Mouse (Mus musculus) lung, adult 2 months (tissue): ENCODE results near the gene Cdc42. TPM values are rescaled to one million over a fixed set of nuclear protein-coding genes. Genes with fewer than 3 reads are reported as not detected.

Experiments
- DNase-seq: peaks from one replicate; pipeline ENCODE4 v3.0.0; 2022
- H3K4me1 ChIP-seq: fragments of 200-500 bp; 2 replicates; pipeline ENCODE4 v1.6.1; 2011; ENCODE audit warnings: low read length; ENCODE audit not compliant: control insufficient read depth, insufficient read depth
- H3K4me3 ChIP-seq: fragments of 200-500 bp; replicated peaks from 2 replicates; pipeline ENCODE3; 2011; ENCODE audit warnings: low read depth, mild to moderate bottlenecking, control low read depth, low read length; ENCODE audit errors: extremely low read depth
- CTCF ChIP-seq: fragments of 200-500 bp; IDR thresholded peaks from 2 replicates; pipeline ENCODE4 v1.5.1; 2011; ENCODE audit warnings: mild to moderate bottlenecking, low read length, control low read depth; ENCODE audit not compliant: insufficient read depth
- POLR2A ChIP-seq: fragments of 200-500 bp; IDR thresholded peaks from 2 replicates; pipeline ENCODE4 v1.6.1; 2011; ENCODE audit warnings: low read depth, mild to moderate bottlenecking, control low read depth, low read length, borderline replicate concordance; ENCODE audit errors: extremely low read depth
- WGBS: fragments of 180-500 bp; shearing (Covaris S2); methylation state at CpG from one replicate; pipeline ENCODE4 v1.1.7; 2018; 5-methylcytosine and 5-hydroxymethylcytosine counted together
- polyA plus RNA-seq: library from polyadenylated mRNA; depleted of rRNA; stranded (reverse); fragments of >200 nt; gene quantifications from 2 replicates; pipeline ENCODE4 v1.2.3, GENCODE M21; 2012

The Cdc42 gene
- polyA plus RNA-seq, 1 experiment = 124 TPM

- DNase-seq = peak; percentile 89
- Histone ChIP-seq H3K4me3 (peak overlapping the region; percentile 98), H3K4me1 (no peaks in the 10 kb centered on the region)
- TF ChIP-seq POLR2A = peak; percentile 83; the same call in 1 of the 2 replicates
- TF ChIP-seq CTCF = no peak
- under 1% methylated on average over 46 of the region's 46 CpGs for WGBS
These were observed 30.7 kb upstream of the Cdc42 start for GRCm38 (mm10) chr4:137388059-137388794.

GRCm38 (mm10) chr4:137387482-137388058 is 30.1 kb upstream of the Cdc42 start:
- no peak for DNase-seq
- under 1% methylated on average over 20 of the region's 20 CpGs for WGBS
- TF ChIP-seq POLR2A (no peak), CTCF (no peak)
- H3K4me1 ChIP-seq = no peaks in the 10 kb centered on the region
- peak overlapping the region; percentile 98 for H3K4me3 ChIP-seq

GRCm38 (mm10) chr4:137380702-137381605 is 23.4 kb upstream of the Cdc42 start:
- no peak for TF ChIP-seq POLR2A
- no peak for TF ChIP-seq CTCF
- no peak for DNase-seq
- Histone ChIP-seq H3K4me1 (no peaks in the 10 kb centered on the region; the same call in 1 of the 2 replicates), H3K4me3 (no peak overlapping the region)
- 41% methylated on average over 16 of the region's 16 CpGs for WGBS

GRCm38 (mm10) chr4:137379713-137380255 is 22.3 kb upstream of the Cdc42 start:
- 90% methylated on average over 10 of the region's 10 CpGs for WGBS
- no peak overlapping the region for H3K4me3 ChIP-seq
- DNase-seq = no peak
- peaks cover 2% of the 10 kb centered on the region; the same call in 1 of the 2 replicates for H3K4me1 ChIP-seq
- no peak for TF ChIP-seq POLR2A
- TF ChIP-seq CTCF = no peak

- 83% methylated on average over 3 of the region's 3 CpGs for WGBS
- Histone ChIP-seq H3K4me3 (no peak overlapping the region), H3K4me1 (peaks cover 3% of the 10 kb centered on the region)
- DNase-seq = no peak
- no peak for TF ChIP-seq CTCF
- no peak for TF ChIP-seq POLR2A
These were observed 21.6 kb upstream of the Cdc42 start for GRCm38 (mm10) chr4:137379085-137379484.

GRCm38 (mm10) chr4:137377526-137378304 is 20.2 kb upstream of the Cdc42 start:
- WGBS = 81% methylated on average over 4 of the region's 4 CpGs

GRCm38 (mm10) chr4:137376778-137377177 is 19.3 kb upstream of the Cdc42 start:
- Histone ChIP-seq H3K4me1 (peaks cover 9% of the 10 kb centered on the region), H3K4me3 (no peak overlapping the region)
- DNase-seq = no peak
- 17% methylated on average over 2 of the region's 2 CpGs for WGBS
- TF ChIP-seq POLR2A (no peak), CTCF (no peak)

More at GRCm38 (mm10) chr4:137377526-137378304, 20.2 kb upstream of the Cdc42 start:
- TF ChIP-seq POLR2A = no peak
- no peak for TF ChIP-seq CTCF
- no peak overlapping the region for H3K4me3 ChIP-seq
- DNase-seq = no peak
- peaks cover 9% of the 10 kb centered on the region for H3K4me1 ChIP-seq

- no peak for DNase-seq
- Histone ChIP-seq H3K4me1 (peaks cover 9% of the 10 kb centered on the region), H3K4me3 (no peak overlapping the region)
- 55% methylated on average over 18 of the region's 19 CpGs for WGBS
- no peak for TF ChIP-seq CTCF
- no peak for TF ChIP-seq POLR2A
These were observed 18.1 kb upstream of the Cdc42 start for GRCm38 (mm10) chr4:137375314-137376278.
